Mouse (Mus musculus) brain, embryonic 14.5 days (tissue): ENCODE data around the gene Rad54l2. TPM values are rescaled to one million over a fixed set of nuclear protein-coding genes. Genes with fewer than 3 reads are reported as not detected.

Source experiments
- DNase-seq: peaks from one replicate; pipeline ENCODE4 v3.0.0-alpha.2; 2011; ENCODE audit warnings: low read depth
- CTCF ChIP-seq: fragments of 200-500 bp; IDR thresholded peaks from 2 replicates; pipeline ENCODE4 v1.5.1; 2012; ENCODE audit warnings: inconsistent platforms, mild to moderate bottlenecking, moderate library complexity, borderline replicate concordance; ENCODE audit not compliant: insufficient read depth, insufficient read length; ENCODE audit errors: extremely low read depth
- POLR2A ChIP-seq: fragments of 200-500 bp; IDR thresholded peaks from 2 replicates; pipeline ENCODE4 v1.6.1; 2012; ENCODE audit warnings: mild to moderate bottlenecking, inconsistent platforms, borderline replicate concordance; ENCODE audit not compliant: poor library complexity, insufficient read depth, insufficient read length, severe bottlenecking; ENCODE audit errors: extremely low read depth
- polyA plus RNA-seq: library from polyadenylated mRNA; depleted of rRNA; stranded (reverse); fragments of >200 nt; gene quantifications from 2 replicates; pipeline ENCODE4 v1.2.3, GENCODE M21; 2012

Gene Rad54l2
- polyA plus RNA-seq, 1 experiment, result 18.3 TPM

- peak; percentile 85 for DNase-seq
- TF ChIP-seq CTCF (peak; percentile 87), POLR2A (no peak)
Observed at GRCm38 (mm10) chr9:106686983-106687650, 101.9 kb downstream of the Rad54l2 start.

GRCm38 (mm10) chr9:106685249-106686101, 103.5 kb downstream of the Rad54l2 start, which contains the start of gene Tex264:
TSS of gene Tex264 (minus strand) at chr9:106685927.
- peak; percentile 88 for DNase-seq
- TF ChIP-seq POLR2A (peak; percentile 52; the same call in 1 of the 2 replicates), CTCF (no peak)

GRCm38 (mm10) chr9:106684918-106685248, 104.1 kb downstream of the Rad54l2 start:
- DNase-seq, result no peak
- no peak for TF ChIP-seq POLR2A

GRCm38 (mm10) chr9:106684093-106684872, 104.7 kb downstream of the Rad54l2 start:
- no peak for DNase-seq
- TF ChIP-seq POLR2A (no peak), CTCF (no peak)

- no peak for DNase-seq
- TF ChIP-seq CTCF (no peak), POLR2A (no peak)
Observed at GRCm38 (mm10) chr9:106681026-106681425, 108.0 kb downstream of the Rad54l2 start.

GRCm38 (mm10) chr9:106678242-106678641, 110.8 kb downstream of the Rad54l2 start:
- TF ChIP-seq CTCF (no peak), POLR2A (no peak)
- DNase-seq, result no peak

- no peak for TF ChIP-seq POLR2A
- DNase-seq, result no peak
Observed at GRCm38 (mm10) chr9:106677702-106678101, 111.3 kb downstream of the Rad54l2 start.

GRCm38 (mm10) chr9:106676571-106676970, 112.4 kb downstream of the Rad54l2 start:
- TF ChIP-seq POLR2A (no peak), CTCF (no peak)
- no peak for DNase-seq

GRCm38 (mm10) chr9:106675965-106676364, 113.0 kb downstream of the Rad54l2 start:
- no peak for TF ChIP-seq CTCF
- no peak for TF ChIP-seq POLR2A
- no peak for DNase-seq

GRCm38 (mm10) chr9:106675480-106675879, 113.5 kb downstream of the Rad54l2 start:
- peak; percentile 87 for DNase-seq

GRCm38 (mm10) chr9:106673860-106674259, 115.1 kb downstream of the Rad54l2 start:
- TF ChIP-seq CTCF (no peak), POLR2A (no peak)

More at GRCm38 (mm10) chr9:106675480-106675879, 113.5 kb downstream of the Rad54l2 start:
- TF ChIP-seq POLR2A (no peak), CTCF (peak; percentile 91)

More at GRCm38 (mm10) chr9:106673860-106674259, 115.1 kb downstream of the Rad54l2 start:
- no peak for DNase-seq
